ENCODE assay signal across 9 mouse cellular contexts in the genomic region with DNA sequence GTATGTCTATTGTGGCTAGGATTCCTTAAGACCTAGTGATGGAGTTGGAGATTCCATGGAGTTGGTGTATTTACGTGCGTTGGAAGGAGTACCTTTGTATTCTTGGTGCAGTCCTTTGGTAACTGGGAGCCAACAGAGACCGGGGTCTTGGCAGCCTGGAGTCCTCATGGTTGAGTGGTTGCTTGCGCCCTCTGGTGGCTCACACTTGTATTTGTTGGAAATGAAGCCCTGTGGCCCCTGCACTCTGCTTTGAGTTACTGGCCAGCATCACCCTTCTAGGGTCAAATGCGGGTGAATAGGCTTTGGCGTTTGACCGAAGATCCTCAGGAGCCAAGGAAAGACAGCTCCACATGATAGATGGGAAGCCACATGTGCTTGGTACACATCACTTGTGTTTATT.
DNase-seq lines count a peak whose midpoint lies in the region; ATAC-seq and TF ChIP-seq lines count a peak whose summit lies in the region.
"Had no signal": no experiment of that assay in that cellular context is flagged by ENCODE, and none has a peak within 500 bp of the region (broad histone marks: within the 10 kb centered on the region; RNA-seq: fewer than 3 reads in every experiment).

No protein-coding gene starts in this region.

- 28% methylated on average over 7 of the region's 7 CpGs for WGBS in intestine, embryonic 14.5 days
- WGBS in intestine, embryonic 16.5 days, result 32% methylated on average over 7 of the region's 7 CpGs
- WGBS in forebrain, embryonic 13.5 days, result 38% methylated on average over 7 of the region's 7 CpGs
- 31% methylated on average over 7 of the region's 7 CpGs for WGBS in hindbrain, embryonic 13.5 days

- no peak overlapping the region for H3K4me2 ChIP-seq in intestine, embryonic 14.5 days (ENCODE audit: low read length)
- H3K4me2 ChIP-seq in intestine, embryonic 16.5 days (ENCODE audit: low read depth, low read length), result no peak overlapping the region
- H3K4me2 ChIP-seq in forebrain, embryonic 13.5 days, result no peak overlapping the region
- H3K4me2 ChIP-seq in hindbrain, embryonic 13.5 days, result no peak overlapping the region
- H3K4me2 ChIP-seq: liver, embryonic 13.5 days had no signal

- H3K4me3 ChIP-seq in intestine, embryonic 14.5 days (ENCODE audit: low read depth, low read length), result no peak overlapping the region
- no peak overlapping the region for H3K4me3 ChIP-seq in intestine, embryonic 16.5 days (ENCODE audit: low read length)
- H3K4me3 ChIP-seq in forebrain, embryonic 13.5 days, result no peak overlapping the region
- H3K4me3 ChIP-seq in hindbrain, embryonic 13.5 days, result no peak overlapping the region
- H3K4me3 ChIP-seq in testis, adult 2 months (ENCODE audit: control insufficient read depth, low read depth, low read length), result no peak overlapping the region; the same call in 1 of the 2 replicates
- H3K4me3 ChIP-seq: liver, embryonic 13.5 days had no signal

- H3K27me3 ChIP-seq in intestine, embryonic 14.5 days (replicated peaks; ENCODE audit: control insufficient read depth, insufficient read depth, low read length), result peaks cover 6% of the 10 kb centered on the region; the same call in 1 of the 2 replicates
- H3K27me3 ChIP-seq in intestine, embryonic 16.5 days (replicated peaks; ENCODE audit: control insufficient read depth, insufficient read depth, low read length), result no peaks in the 10 kb centered on the region
- peaks cover 10% of the 10 kb centered on the region for H3K27me3 ChIP-seq in forebrain, embryonic 13.5 days
- peaks cover 22% of the 10 kb centered on the region; the same call in 1 of the 2 replicates for H3K27me3 ChIP-seq in hindbrain, embryonic 13.5 days
- H3K27me3 ChIP-seq in testis, adult 2 months (ENCODE audit: control insufficient read depth, insufficient read depth, low read length), result no peaks in the 10 kb centered on the region

- H3K9me3 ChIP-seq in intestine, embryonic 14.5 days (ENCODE audit: control insufficient read depth, low read length), result no peaks in the 10 kb centered on the region
- H3K9me3 ChIP-seq in intestine, embryonic 16.5 days (ENCODE audit: control insufficient read depth, low read length), result no peaks in the 10 kb centered on the region
- no peaks in the 10 kb centered on the region for H3K9me3 ChIP-seq in forebrain, embryonic 13.5 days (replicated peaks)
- no peaks in the 10 kb centered on the region for H3K9me3 ChIP-seq in hindbrain, embryonic 13.5 days
- H3K9me3 ChIP-seq: liver, embryonic 13.5 days had no signal

- H3K9ac ChIP-seq in intestine, embryonic 14.5 days (ENCODE audit: low read length), result no peak overlapping the region
- H3K9ac ChIP-seq in intestine, embryonic 16.5 days (ENCODE audit: low read depth, low read length), result no peak overlapping the region
- H3K9ac ChIP-seq in forebrain, embryonic 13.5 days, result no peak overlapping the region
- H3K9ac ChIP-seq in hindbrain, embryonic 13.5 days, result no peak overlapping the region
- H3K9ac ChIP-seq: liver, embryonic 13.5 days had no signal

- H3K4me1 ChIP-seq in intestine, embryonic 14.5 days (replicated peaks; ENCODE audit: control insufficient read depth, insufficient read depth, low read length), result no peaks in the 10 kb centered on the region
- H3K4me1 ChIP-seq in intestine, embryonic 16.5 days (ENCODE audit: control insufficient read depth, insufficient read depth, low read length), result no peaks in the 10 kb centered on the region
- peaks cover 6% of the 10 kb centered on the region; the same call in 1 of the 2 replicates for H3K4me1 ChIP-seq in forebrain, embryonic 13.5 days
- peaks cover 4% of the 10 kb centered on the region; the same call in 1 of the 2 replicates for H3K4me1 ChIP-seq in hindbrain, embryonic 13.5 days (replicated peaks)
- H3K4me1 ChIP-seq in testis, adult 2 months (ENCODE audit: control insufficient read depth, insufficient read depth, low read length), result peaks cover 3% of the 10 kb centered on the region; the same call in 1 of the 2 replicates
- H3K4me1 ChIP-seq: liver, embryonic 13.5 days had no signal

- no peaks in the 10 kb centered on the region for H3K36me3 ChIP-seq in intestine, embryonic 14.5 days (ENCODE audit: control insufficient read depth, insufficient read depth, low read length)
- no peaks in the 10 kb centered on the region for H3K36me3 ChIP-seq in intestine, embryonic 16.5 days (ENCODE audit: control insufficient read depth, insufficient read depth, low read length)
- H3K36me3 ChIP-seq in forebrain, embryonic 13.5 days (ENCODE audit: poor library complexity, severe bottlenecking), result no peaks in the 10 kb centered on the region
- no peaks in the 10 kb centered on the region for H3K36me3 ChIP-seq in hindbrain, embryonic 13.5 days
- H3K36me3 ChIP-seq in testis, adult 2 months (ENCODE audit: control insufficient read depth, insufficient read depth, low read length), result no peaks in the 10 kb centered on the region
- H3K36me3 ChIP-seq: liver, embryonic 13.5 days had no signal

- TF ChIP-seq CTCF in testis, adult 2 months (IDR thresholded peaks at IDR 0.05; ENCODE audit: control insufficient read depth, insufficient read depth, insufficient replicate concordance, low read depth, low read length), result peak; percentile 80; the same call in 1 of the 2 replicates

- ATAC-seq in intestine, embryonic 14.5 days (replicated peaks; ENCODE audit: low FRiP score, low TSS enrichment, low read depth), result peak; percentile 50; the same call in 1 of the 2 replicates
- no peak for ATAC-seq in intestine, embryonic 16.5 days
- ATAC-seq in forebrain, embryonic 13.5 days, result peak; percentile 72; the same call in 1 of the 2 replicates
- peak; percentile 65; the same call in 1 of the 2 replicates for ATAC-seq in hindbrain, embryonic 13.5 days (ENCODE audit: low FRiP score)

- no peak for TF ChIP-seq POLR2A in testis, adult 2 months (IDR thresholded peaks at IDR 0.05; ENCODE audit: control insufficient read depth, low read depth, low read length)

- no peak overlapping the region for H3K27ac ChIP-seq in intestine, embryonic 14.5 days (ENCODE audit: low read depth)
- no peak overlapping the region for H3K27ac ChIP-seq in intestine, embryonic 16.5 days (ENCODE audit: low read length)
- H3K27ac ChIP-seq in forebrain, embryonic 13.5 days, result no peak overlapping the region
- H3K27ac ChIP-seq in hindbrain, embryonic 13.5 days, result no peak overlapping the region
- H3K27ac ChIP-seq in testis, adult 2 months (ENCODE audit: control insufficient read depth, insufficient read depth, low read depth, low read length), result no peak overlapping the region
- H3K27ac ChIP-seq: liver, embryonic 13.5 days had no signal

- peak; percentile 71 for DNase-seq in intestine, embryonic 14.5 days (ENCODE audit: low spot score)
- DNase-seq in c-Kit-positive CD71-positive TER-119-negative erythroid progenitor cells, embryonic 14.5 days (ENCODE audit: low read depth), result peak; percentile 4
- peak; percentile 33 to 41 for DNase-seq in layer of hippocampus, postnatal 36 days
- DNase-seq in mesoderm, embryonic 11.5 days (ENCODE audit: low read depth, low spot score), result peak; percentile 77
- DNase-seq: liver, embryonic 13.5 days had no signal

Comparison
In these comparisons a context has a peak if more than half of its experiments do, and no peak if none do; other contexts are left out.
1. DNase-seq: peak in every context shown above with its lines; median percentile 77 in mesoderm, embryonic 11.5 days; 71 in intestine, embryonic 14.5 days; 37 in layer of hippocampus, postnatal 36 days; 4 in c-Kit-positive CD71-positive TER-119-negative erythroid progenitor cells, embryonic 14.5 days.